8 mouse cellular contexts compared by ENCODE assay signal in genomic region chr2:45115211-45115610, GRCm38 (mm10). TPM values are rescaled to one million over a fixed set of nuclear protein-coding genes. Genes with fewer than 3 reads are reported as not detected.
DNase-seq lines count a peak whose midpoint lies in the region; ATAC-seq lines count a peak whose summit lies in the region.

No protein-coding gene starts in this region.

- peak overlapping the region; percentile 77 for H3K9ac ChIP-seq in liver, embryonic 13.5 days

- H3K27ac ChIP-seq in liver, embryonic 13.5 days, result peak overlapping the region; percentile 15; the same call in 1 of the 2 replicates

- H3K4me2 ChIP-seq in liver, embryonic 13.5 days, result peak overlapping the region; percentile 98

- DNase-seq in heart, adult 11 months, result peak; percentile 73
- DNase-seq in heart, adult 8-10 months (ENCODE audit: low spot score), result no peak
- DNase-seq in retina, embryonic 14.5 days (ENCODE audit: low spot score), result peak; percentile 37
- DNase-seq in retina, postnatal 1 day, result no peak
- DNase-seq in liver, embryonic 13.5 days, result no peak
- DNase-seq in right cerebral cortex, postnatal 36 days (ENCODE audit: low spot score in 2 of 2), result no peak

- 14% methylated on average over 6 of the region's 6 CpGs for WGBS in liver, embryonic 13.5 days (ENCODE audit: insufficient replicate concordance)

- no peak for ATAC-seq in liver, embryonic 13.5 days (ENCODE audit: low read depth)
- no peak for ATAC-seq in granulocyte monocyte progenitor cell, adult 5-6 weeks (replicated peaks; ENCODE audit: poor library complexity, severe bottlenecking)
- ATAC-seq in megakaryocyte-erythroid progenitor cell, adult 5-6 weeks (replicated peaks; ENCODE audit: low FRiP score, low TSS enrichment, poor library complexity, severe bottlenecking), result no peak

- peak overlapping the region; percentile 68 for H3K4me3 ChIP-seq in liver, embryonic 13.5 days (replicated peaks)

- H3K36me3 ChIP-seq in liver, embryonic 13.5 days, result no peaks in the 10 kb centered on the region

- H3K4me1 ChIP-seq in liver, embryonic 13.5 days (replicated peaks), result peaks cover 42% of the 10 kb centered on the region

- no peaks in the 10 kb centered on the region for H3K9me3 ChIP-seq in liver, embryonic 13.5 days (replicated peaks)

- H3K27me3 ChIP-seq in liver, embryonic 13.5 days, result peaks cover 6% of the 10 kb centered on the region; the same call in 1 of the 2 replicates

RNA-seq across cellular contexts. Expression of gene Zeb2, which starts 2.0 kb away (rescaled TPM):
- total RNA-seq in heart, adult 8-10 months (2022), result 10 to 100 TPM; 41.1 to 54.9 (median 50.8) TPM
- polyA plus RNA-seq in liver, embryonic 13.5 days (2015; fragmentation: Nextera tagmentation; extraction: Ambion mirVana), result 10.1 and 14.1 TPM in 2 replicates
- 286 and 309 TPM in 2 replicates for total RNA-seq in granulocyte monocyte progenitor cell, adult 5-6 weeks (2014; fragmentation: Nextera tagmentation)
- 167 and 168 TPM in 2 replicates for total RNA-seq in granulocyte monocyte progenitor cell, adult 5-6 weeks (2017)
- total RNA-seq in megakaryocyte-erythroid progenitor cell, adult 5-6 weeks (2014; fragmentation: Nextera tagmentation), result 118 and 125 TPM in 2 replicates
- total RNA-seq in megakaryocyte-erythroid progenitor cell, adult 5-6 weeks (2017), result 113 and 119 TPM in 2 replicates

Comparison
In these comparisons a context has a peak if more than half of its experiments do, and no peak if none do; other contexts are left out.
1. DNase-seq: peak in heart, adult 11 months (single experiment) and retina, embryonic 14.5 days (single experiment); none in heart, adult 8-10 months (single experiment), retina, postnatal 1 day (single experiment), liver, embryonic 13.5 days (single experiment) and right cerebral cortex, postnatal 36 days (0 of 2).